In genomic region chr4:126203336-126203895, GRCm38 (mm10) we compare ENCODE assay signal across 8 mouse cellular contexts. TPM values are rescaled to one million over a fixed set of nuclear protein-coding genes. Genes with fewer than 3 reads are reported as not detected.
DNase-seq lines count a peak whose midpoint lies in the region; ATAC-seq and TF ChIP-seq lines count a peak whose summit lies in the region.

No protein-coding gene starts in this region.

- WGBS in embryonic facial prominence, embryonic 12.5 days, result 71% methylated on average over 10 of the region's 10 CpGs
- 72% methylated on average over 10 of the region's 10 CpGs for WGBS in intestine, embryonic 15.5 days
- WGBS in neural tube, embryonic 14.5 days, result 73% methylated on average over 10 of the region's 10 CpGs

- DNase-seq in left cerebral cortex, adult 2 months (ENCODE audit: extremely low spot score in 1 of 2, low spot score in 2 of 2), result no peak
- no peak for DNase-seq in left cerebral cortex, postnatal 36 days (ENCODE audit: low spot score in 2 of 2)
- DNase-seq in urinary bladder, postnatal 10 days (ENCODE audit: low spot score), result no peak
- DNase-seq in gastrocnemius, postnatal 4 days (ENCODE audit: low spot score in 2 of 2), result no peak

- no peaks in the 10 kb centered on the region for H3K27me3 ChIP-seq in embryonic facial prominence, embryonic 12.5 days
- H3K27me3 ChIP-seq in intestine, embryonic 15.5 days (replicated peaks), result no peaks in the 10 kb centered on the region
- H3K27me3 ChIP-seq in neural tube, embryonic 14.5 days (ENCODE audit: control insufficient read depth, insufficient read depth, low read length), result no peaks in the 10 kb centered on the region

- H3K4me3 ChIP-seq in left cerebral cortex, adult 2 months, result peak overlapping the region; percentile 73
- peak overlapping the region; percentile 83 for H3K4me3 ChIP-seq in embryonic facial prominence, embryonic 12.5 days
- peak overlapping the region; percentile 76 for H3K4me3 ChIP-seq in intestine, embryonic 15.5 days (replicated peaks)
- peak overlapping the region; percentile 76 for H3K4me3 ChIP-seq in neural tube, embryonic 14.5 days (ENCODE audit: low read depth, low read length)

- H3K4me2 ChIP-seq in embryonic facial prominence, embryonic 12.5 days (replicated peaks), result peak overlapping the region; percentile 52
- peak overlapping the region; percentile 61 for H3K4me2 ChIP-seq in intestine, embryonic 15.5 days (replicated peaks)
- peak overlapping the region; percentile 57 for H3K4me2 ChIP-seq in neural tube, embryonic 14.5 days (ENCODE audit: low read depth, low read length)

- H3K9me3 ChIP-seq in embryonic facial prominence, embryonic 12.5 days, result no peaks in the 10 kb centered on the region
- no peaks in the 10 kb centered on the region for H3K9me3 ChIP-seq in intestine, embryonic 15.5 days
- no peaks in the 10 kb centered on the region for H3K9me3 ChIP-seq in neural tube, embryonic 14.5 days (ENCODE audit: control insufficient read depth, low read length)

- H3K9ac ChIP-seq in embryonic facial prominence, embryonic 12.5 days, result peak overlapping the region; percentile 48; the same call in 1 of the 2 replicates
- H3K9ac ChIP-seq in intestine, embryonic 15.5 days, result peak overlapping the region; percentile 39; the same call in 1 of the 2 replicates
- H3K9ac ChIP-seq in neural tube, embryonic 14.5 days (replicated peaks; ENCODE audit: low read depth, low read length), result peak overlapping the region; percentile 76

- peak overlapping the region; percentile 98 for H3K27ac ChIP-seq in left cerebral cortex, adult 2 months
- peak overlapping the region; percentile 97 for H3K27ac ChIP-seq in embryonic facial prominence, embryonic 12.5 days
- peak overlapping the region; percentile 78 for H3K27ac ChIP-seq in intestine, embryonic 15.5 days
- H3K27ac ChIP-seq in neural tube, embryonic 14.5 days (ENCODE audit: low read depth, low read length), result peak overlapping the region; percentile 92

- no peaks in the 10 kb centered on the region for H3K36me3 ChIP-seq in embryonic facial prominence, embryonic 12.5 days
- H3K36me3 ChIP-seq in intestine, embryonic 15.5 days, result no peaks in the 10 kb centered on the region
- H3K36me3 ChIP-seq in neural tube, embryonic 14.5 days (ENCODE audit: control insufficient read depth, insufficient read depth, low read length), result no peaks in the 10 kb centered on the region

- intact Hi-C loops in left cerebral cortex, adult 2 months (cut with DNase I), result loop anchor here (1.0 kb wide), 1 partner anchor 59 kb away; the partner anchor contains the start of gene Trappc3
- intact Hi-C loops in left cerebral cortex, postnatal 36 days (cut with DNase I), result no loop called here

- no peak for ATAC-seq in embryonic facial prominence, embryonic 12.5 days (ENCODE audit: insufficient number of reproducible peaks, insufficient read depth, low FRiP score, low TSS enrichment)
- ATAC-seq in intestine, embryonic 15.5 days, result no peak
- no peak for ATAC-seq in neural tube, embryonic 14.5 days (ENCODE audit: low read depth)
- no peak for ATAC-seq in megakaryocyte progenitor cell, adult 5-6 weeks (replicated peaks; ENCODE audit: poor library complexity)

- peaks cover 25% of the 10 kb centered on the region for H3K4me1 ChIP-seq in embryonic facial prominence, embryonic 12.5 days
- peaks cover 23% of the 10 kb centered on the region for H3K4me1 ChIP-seq in intestine, embryonic 15.5 days (replicated peaks)
- peaks cover 19% of the 10 kb centered on the region for H3K4me1 ChIP-seq in neural tube, embryonic 14.5 days (ENCODE audit: control insufficient read depth, insufficient read depth, low read length)

- no peak for TF ChIP-seq CTCF in left cerebral cortex, adult 2 months (IDR thresholded peaks at IDR 0.05)

RNA-seq across cellular contexts. Expression of gene Thrap3, which starts 0.9 kb away (rescaled TPM):
- 100 to 1,000 TPM; 149 to 158 TPM for total RNA-seq in left cerebral cortex, adult 2 months (2021)
- 100 to 1,000 TPM; 134 to 159 TPM for total RNA-seq in left cerebral cortex, postnatal 36 days (2021)
- polyA plus RNA-seq in embryonic facial prominence, embryonic 12.5 days (2016; fragmentation: Nextera tagmentation; extraction: Ambion mirVana), result 298 and 302 TPM in 2 replicates
- polyA plus RNA-seq in intestine, embryonic 15.5 days (2015; fragmentation: Nextera tagmentation; extraction: Ambion mirVana), result 172 and 202 TPM in 2 replicates
- 128 and 138 TPM in 2 replicates for polyA plus RNA-seq in neural tube, embryonic 14.5 days (2014; fragmentation: Nextera tagmentation; extraction: Ambion mirVana)
- total RNA-seq in megakaryocyte progenitor cell, adult 5-6 weeks (2015), result 172 and 184 TPM in 2 replicates
- 286 and 377 TPM in 2 replicates for total RNA-seq in megakaryocyte progenitor cell, adult 5-6 weeks (2017)
- total RNA-seq in gastrocnemius, postnatal 4 days (2021), result 100 to 1,000 TPM; 182 to 188 TPM

RNA-seq across cellular contexts. Expression of gene Sh3d21, which starts 40.1 kb away (rescaled TPM):
- total RNA-seq in left cerebral cortex, adult 2 months (2021), result 1 to 10 TPM in 1 of 2 experiments, under 1 TPM in 1; 0.86 to 1.1 TPM
- under 1 TPM; 0.76 to 0.77 TPM for total RNA-seq in left cerebral cortex, postnatal 36 days (2021)
- 7.0 and 8.4 TPM in 2 replicates for polyA plus RNA-seq in embryonic facial prominence, embryonic 12.5 days (2016; fragmentation: Nextera tagmentation; extraction: Ambion mirVana)
- 12.8 and 12.9 TPM in 2 replicates for polyA plus RNA-seq in intestine, embryonic 15.5 days (2015; fragmentation: Nextera tagmentation; extraction: Ambion mirVana)
- 0.67 and 1.5 TPM in 2 replicates for polyA plus RNA-seq in neural tube, embryonic 14.5 days (2014; fragmentation: Nextera tagmentation; extraction: Ambion mirVana)
- total RNA-seq in megakaryocyte progenitor cell, adult 5-6 weeks (2015), result 0.07 and 0.91 TPM in 2 replicates
- 0.14 TPM in 1 of 2 replicates, not detected in the other for total RNA-seq in megakaryocyte progenitor cell, adult 5-6 weeks (2017)
- 1 to 10 TPM; 2.9 TPM for total RNA-seq in gastrocnemius, postnatal 4 days (2021)

RNA-seq across cellular contexts. Expression of gene Map7d1, which starts 52.7 kb away (rescaled TPM):
- total RNA-seq in left cerebral cortex, adult 2 months (2021), result 100 to 1,000 TPM; 281 TPM
- 100 to 1,000 TPM; 288 TPM for total RNA-seq in left cerebral cortex, postnatal 36 days (2021)
- polyA plus RNA-seq in embryonic facial prominence, embryonic 12.5 days (2016; fragmentation: Nextera tagmentation; extraction: Ambion mirVana), result 95.8 and 102 TPM in 2 replicates
- 26.7 and 27.6 TPM in 2 replicates for polyA plus RNA-seq in intestine, embryonic 15.5 days (2015; fragmentation: Nextera tagmentation; extraction: Ambion mirVana)
- polyA plus RNA-seq in neural tube, embryonic 14.5 days (2014; fragmentation: Nextera tagmentation; extraction: Ambion mirVana), result 69.6 and 79.7 TPM in 2 replicates
- total RNA-seq in megakaryocyte progenitor cell, adult 5-6 weeks (2015), result 18.8 and 21.1 TPM in 2 replicates
- total RNA-seq in megakaryocyte progenitor cell, adult 5-6 weeks (2017), result 35.8 and 39.6 TPM in 2 replicates
- total RNA-seq in gastrocnemius, postnatal 4 days (2021), result 100 to 1,000 TPM; 254 to 283 TPM

RNA-seq across cellular contexts. Expression of gene Eva1b, which starts 55.9 kb away (rescaled TPM):
- total RNA-seq in left cerebral cortex, adult 2 months (2021), result 1 to 10 TPM; 3.1 to 3.8 TPM
- total RNA-seq in left cerebral cortex, postnatal 36 days (2021), result 1 to 10 TPM; 3.0 to 3.8 TPM
- polyA plus RNA-seq in embryonic facial prominence, embryonic 12.5 days (2016; fragmentation: Nextera tagmentation; extraction: Ambion mirVana), result 68.9 and 69.4 TPM in 2 replicates
- polyA plus RNA-seq in intestine, embryonic 15.5 days (2015; fragmentation: Nextera tagmentation; extraction: Ambion mirVana), result 41.8 and 44.6 TPM in 2 replicates
- 5.4 and 14.6 TPM in 2 replicates for polyA plus RNA-seq in neural tube, embryonic 14.5 days (2014; fragmentation: Nextera tagmentation; extraction: Ambion mirVana)
- 0.12 and 0.94 TPM in 2 replicates for total RNA-seq in megakaryocyte progenitor cell, adult 5-6 weeks (2015)
- 1.7 TPM in 1 of 2 replicates, not detected in the other for total RNA-seq in megakaryocyte progenitor cell, adult 5-6 weeks (2017)
- total RNA-seq in gastrocnemius, postnatal 4 days (2021), result 10 to 100 TPM; 31.8 to 33.8 TPM

RNA-seq across cellular contexts. Expression of gene Trappc3, which starts 58.7 kb away (rescaled TPM):
- total RNA-seq in left cerebral cortex, adult 2 months (2021), result 10 to 100 TPM; 77.0 to 87.5 TPM
- total RNA-seq in left cerebral cortex, postnatal 36 days (2021), result 10 to 100 TPM; 75.7 to 90.0 TPM
- polyA plus RNA-seq in embryonic facial prominence, embryonic 12.5 days (2016; fragmentation: Nextera tagmentation; extraction: Ambion mirVana), result 113 and 115 TPM in 2 replicates
- polyA plus RNA-seq in intestine, embryonic 15.5 days (2015; fragmentation: Nextera tagmentation; extraction: Ambion mirVana), result 94.2 and 99.7 TPM in 2 replicates
- polyA plus RNA-seq in neural tube, embryonic 14.5 days (2014; fragmentation: Nextera tagmentation; extraction: Ambion mirVana), result 32.9 and 68.5 TPM in 2 replicates
- 33.5 and 38.5 TPM in 2 replicates for total RNA-seq in megakaryocyte progenitor cell, adult 5-6 weeks (2015)
- total RNA-seq in megakaryocyte progenitor cell, adult 5-6 weeks (2017), result 54.6 and 61.8 TPM in 2 replicates
- 10 to 100 TPM; 36.6 to 37.3 TPM for total RNA-seq in gastrocnemius, postnatal 4 days (2021)

Comparison
In these comparisons a context has a peak if more than half of its experiments do, and no peak if none do; other contexts are left out.
1. RNA of gene Map7d1, which starts 52.7 kb away (total RNA-seq): 288 TPM in left cerebral cortex, postnatal 36 days, 254 to 283 TPM in gastrocnemius, postnatal 4 days and 281 TPM in left cerebral cortex, adult 2 months; 18.8 to 39.6 TPM in megakaryocyte progenitor cell, adult 5-6 weeks; every median in the first group is over 4 times any median in the second.
2. Peak in every context shown above with its lines, with median percentiles within 50 percentile points of each other: H3K27ac ChIP-seq, H3K4me3 ChIP-seq, H3K4me2 ChIP-seq and H3K9ac ChIP-seq.